Mouse (Mus musculus) cerebral cortex, adult 2 months (tissue): ENCODE results near the gene Ap1m2.

ENCODE experiments used
- WGBS: fragments of 180-500 bp; shearing (Covaris S2); methylation state at CpG from one replicate; pipeline ENCODE4 v1.1.7; 2018; 5-methylcytosine and 5-hydroxymethylcytosine counted together

Gene Ap1m2

GRCm38 (mm10) chr9:21288404-21289336 lies 23.5 kb downstream of the Ap1m2 start:
- 71% methylated on average over 13 of the region's 13 CpGs for WGBS

GRCm38 (mm10) chr9:21287571-21288402 lies 24.4 kb downstream of the Ap1m2 start, which contains the start of gene Kri1:
TSS of gene Kri1 (minus strand) at chr9:21287969.
- under 1% methylated on average over 59 of the region's 59 CpGs for WGBS

- 41% methylated on average over 3 of the region's 3 CpGs for WGBS
Measured at GRCm38 (mm10) chr9:21286753-21287152, 25.4 kb downstream of the Ap1m2 start.

GRCm38 (mm10) chr9:21283994-21284393 lies 28.1 kb downstream of the Ap1m2 start:
- 86% methylated on average over 3 of the region's 3 CpGs for WGBS

- WGBS: 89% methylated on average over 5 of the region's 5 CpGs
Measured at GRCm38 (mm10) chr9:21283591-21283990, 28.5 kb downstream of the Ap1m2 start.

- 91% methylated on average over 5 of the region's 5 CpGs for WGBS
Measured at GRCm38 (mm10) chr9:21277776-21278175, 34.4 kb downstream of the Ap1m2 start.

GRCm38 (mm10) chr9:21276307-21276706 lies 35.8 kb downstream of the Ap1m2 start:
- WGBS: 78% methylated on average over 8 of the region's 8 CpGs

GRCm38 (mm10) chr9:21275727-21276126 lies 36.4 kb downstream of the Ap1m2 start:
- WGBS: 88% methylated on average over 12 of the region's 12 CpGs

GRCm38 (mm10) chr9:21275013-21275710 lies 37.0 kb downstream of the Ap1m2 start:
- 81% methylated on average over 7 of the region's 7 CpGs for WGBS

- whole genome bisulfite sequencing: 73% methylated on average over 3 of the region's 3 CpGs
Measured at GRCm38 (mm10) chr9:21274336-21274735, 37.8 kb downstream of the Ap1m2 start.

GRCm38 (mm10) chr9:21273520-21274228 lies 38.5 kb downstream of the Ap1m2 start:
- 72% methylated on average over 7 of the region's 7 CpGs for WGBS

GRCm38 (mm10) chr9:21273094-21273493 lies 39.0 kb downstream of the Ap1m2 start:
- 81% methylated on average over 8 of the region's 8 CpGs for WGBS

GRCm38 (mm10) chr9:21272391-21272790 lies 39.7 kb downstream of the Ap1m2 start:
- WGBS: 90% methylated on average over 9 of the region's 9 CpGs

- 70% methylated on average over 5 of the region's 5 CpGs for WGBS
Measured at GRCm38 (mm10) chr9:21269590-21269989, 42.5 kb downstream of the Ap1m2 start.

- WGBS: 95% methylated on average over 16 of the region's 16 CpGs
Measured at GRCm38 (mm10) chr9:21268305-21268704, 43.8 kb downstream of the Ap1m2 start.

- WGBS: 85% methylated on average over 5 of the region's 5 CpGs
Measured at GRCm38 (mm10) chr9:21266889-21267288, 45.2 kb downstream of the Ap1m2 start.

GRCm38 (mm10) chr9:21265611-21266010 lies 46.5 kb downstream of the Ap1m2 start:
- whole genome bisulfite sequencing: 3% methylated on average over 11 of the region's 11 CpGs

GRCm38 (mm10) chr9:21265000-21265561 lies 47.1 kb downstream of the Ap1m2 start, which contains the start of gene Atg4d:
TSS of gene Atg4d (plus strand) at chr9:21265293.
- under 1% methylated on average over 49 of the region's 49 CpGs for WGBS

GRCm38 (mm10) chr9:21264272-21264999 lies 47.7 kb downstream of the Ap1m2 start:
- WGBS: 22% methylated on average over 17 of the region's 17 CpGs

- WGBS: 76% methylated on average over 2 of the region's 2 CpGs
Measured at GRCm38 (mm10) chr9:21261831-21262230, 50.3 kb downstream of the Ap1m2 start.
